Mouse (Mus musculus): ENCODE results near the gene Sox10. TPM values are rescaled to one million over a fixed set of nuclear protein-coding genes. Genes with fewer than 3 reads are reported as not detected.
A peak's percentile ranks its signal among the peaks of the same experiment; 100 is the strongest.

The Sox10 gene
- polyA plus RNA-seq, 1 experiment from 2014 or later = 0.11 TPM

- Histone ChIP-seq H3K36me3 (ENCODE audit: insufficient read depth, low read length) (peaks cover 38% of the 10 kb centered on the region), H3K4me3 (ENCODE audit: low read depth, low read length) (no peak overlapping the region), H3K27me3 (replicated peaks; ENCODE audit: insufficient read depth, low read length) (no peaks in the 10 kb centered on the region), H3K9ac (replicated peaks; ENCODE audit: low read depth) (no peak overlapping the region), H3K27ac (ENCODE audit: low read length) (no peak overlapping the region), H3K9me3 (ENCODE audit: low read length) (no peaks in the 10 kb centered on the region), H3K4me2 (replicated peaks; ENCODE audit: low read depth, low read length) (no peak overlapping the region), H3K4me1 (ENCODE audit: insufficient read depth, low read depth, low read length) (no peaks in the 10 kb centered on the region)
- WGBS = 77% methylated on average over 6 of the region's 6 CpGs
- DNase-seq (ENCODE audit: low spot score) (no peak), ATAC-seq (no peak)
- no peak for TF ChIP-seq EP300 (IDR thresholded peaks at IDR 0.05)
- no peak for TF ChIP-seq CTCF (IDR thresholded peaks at IDR 0.05)
These were observed 41.3 kb downstream of the Sox10 start for GRCm38 (mm10) chr15:79123751-79124150.

- WGBS = 84% methylated on average over 13 of the region's 13 CpGs
- no peaks in the 10 kb centered on the region for H3K4me1 ChIP-seq (ENCODE audit: insufficient read depth, low read depth, low read length)
- H3K9me3 ChIP-seq (ENCODE audit: low read length) = no peaks in the 10 kb centered on the region
- TF ChIP-seq CTCF (IDR thresholded peaks at IDR 0.05) = peak; percentile 20
- no peak for TF ChIP-seq EP300 (IDR thresholded peaks at IDR 0.05)
- H3K4me2 ChIP-seq (replicated peaks; ENCODE audit: low read depth, low read length) = no peak overlapping the region
- DNase-seq (ENCODE audit: low spot score) (no peak), ATAC-seq (no peak)
- no peak overlapping the region for H3K4me3 ChIP-seq (ENCODE audit: low read depth, low read length)
- H3K27me3 ChIP-seq (replicated peaks; ENCODE audit: insufficient read depth, low read length) = no peaks in the 10 kb centered on the region
- H3K27ac ChIP-seq (ENCODE audit: low read length) = no peak overlapping the region
- H3K9ac ChIP-seq (replicated peaks; ENCODE audit: low read depth) = no peak overlapping the region
- peaks cover 31% of the 10 kb centered on the region for H3K36me3 ChIP-seq (ENCODE audit: insufficient read depth, low read length)
These were observed 42.5 kb downstream of the Sox10 start for GRCm38 (mm10) chr15:79122546-79122945.

GRCm38 (mm10) chr15:79122119-79122518 is 42.9 kb downstream of the Sox10 start:
- TF ChIP-seq CTCF (IDR thresholded peaks at IDR 0.05) = no peak
- Histone ChIP-seq H3K4me1 (ENCODE audit: insufficient read depth, low read depth, low read length) (no peaks in the 10 kb centered on the region), H3K4me3 (ENCODE audit: low read depth, low read length) (no peak overlapping the region), H3K36me3 (ENCODE audit: insufficient read depth, low read length) (peaks cover 27% of the 10 kb centered on the region), H3K9ac (replicated peaks; ENCODE audit: low read depth) (no peak overlapping the region), H3K4me2 (replicated peaks; ENCODE audit: low read depth, low read length) (no peak overlapping the region), H3K27ac (ENCODE audit: low read length) (no peak overlapping the region), H3K9me3 (ENCODE audit: low read length) (no peaks in the 10 kb centered on the region), H3K27me3 (replicated peaks; ENCODE audit: insufficient read depth, low read length) (no peaks in the 10 kb centered on the region)
- ATAC-seq (no peak), DNase-seq (ENCODE audit: low spot score) (no peak)
- 82% methylated on average over 4 of the region's 4 CpGs for WGBS

- H3K9me3 ChIP-seq (ENCODE audit: low read length) = no peaks in the 10 kb centered on the region
- no peak for ATAC-seq
- no peak overlapping the region for H3K9ac ChIP-seq (replicated peaks; ENCODE audit: low read depth)
- H3K4me2 ChIP-seq (replicated peaks; ENCODE audit: low read depth, low read length) = no peak overlapping the region
- WGBS = 81% methylated on average over 9 of the region's 9 CpGs
- no peak overlapping the region for H3K27ac ChIP-seq (ENCODE audit: low read length)
- H3K4me1 ChIP-seq (ENCODE audit: insufficient read depth, low read depth, low read length) = no peaks in the 10 kb centered on the region
- no peak for DNase-seq (ENCODE audit: low spot score)
- TF ChIP-seq EP300 (IDR thresholded peaks at IDR 0.05) = no peak
- no peaks in the 10 kb centered on the region for H3K27me3 ChIP-seq (replicated peaks; ENCODE audit: insufficient read depth, low read length)
- peaks cover 32% of the 10 kb centered on the region for H3K36me3 ChIP-seq (ENCODE audit: insufficient read depth, low read length)
- no peak overlapping the region for H3K4me3 ChIP-seq (ENCODE audit: low read depth, low read length)
These were observed 45.5 kb downstream of the Sox10 start for GRCm38 (mm10) chr15:79119491-79119890.

GRCm38 (mm10) chr15:79115276-79115675 is 49.8 kb downstream of the Sox10 start:
- no peak for TF ChIP-seq EP300 (IDR thresholded peaks at IDR 0.05)
- no peak for TF ChIP-seq CTCF (IDR thresholded peaks at IDR 0.05)
- Histone ChIP-seq H3K4me3 (ENCODE audit: low read depth, low read length) (no peak overlapping the region), H3K9ac (replicated peaks; ENCODE audit: low read depth) (no peak overlapping the region), H3K27ac (ENCODE audit: low read length) (no peak overlapping the region), H3K4me1 (ENCODE audit: insufficient read depth, low read depth, low read length) (peaks cover 11% of the 10 kb centered on the region; the same call in 1 of the 2 replicates), H3K4me2 (replicated peaks; ENCODE audit: low read depth, low read length) (no peak overlapping the region), H3K27me3 (replicated peaks; ENCODE audit: insufficient read depth, low read length) (no peaks in the 10 kb centered on the region), H3K36me3 (ENCODE audit: insufficient read depth, low read length) (peaks cover 15% of the 10 kb centered on the region; the same call in 1 of the 2 replicates), H3K9me3 (ENCODE audit: low read length) (no peaks in the 10 kb centered on the region)
- DNase-seq (ENCODE audit: low spot score) = no peak
- WGBS = 39% methylated on average over 5 of the region's 5 CpGs
- no peak for ATAC-seq

- peak; percentile 55 for DNase-seq (ENCODE audit: low spot score)
- Histone ChIP-seq H3K4me1 (ENCODE audit: insufficient read depth, low read depth, low read length) (peaks cover 23% of the 10 kb centered on the region; the same call in 1 of the 2 replicates), H3K9me3 (ENCODE audit: low read length) (no peaks in the 10 kb centered on the region), H3K27ac (ENCODE audit: low read length) (no peak overlapping the region), H3K4me2 (replicated peaks; ENCODE audit: low read depth, low read length) (no peak overlapping the region), H3K27me3 (replicated peaks; ENCODE audit: insufficient read depth, low read length) (no peaks in the 10 kb centered on the region), H3K4me3 (ENCODE audit: low read depth, low read length) (no peak overlapping the region), H3K36me3 (ENCODE audit: insufficient read depth, low read length) (peaks cover 15% of the 10 kb centered on the region; the same call in 1 of the 2 replicates), H3K9ac (replicated peaks; ENCODE audit: low read depth) (no peak overlapping the region)
- WGBS = 25% methylated on average over 4 of the region's 4 CpGs
- no peak for ATAC-seq
- TF ChIP-seq EP300 (IDR thresholded peaks at IDR 0.05) (no peak), CTCF (IDR thresholded peaks at IDR 0.05) (no peak)
These were observed 53.3 kb downstream of the Sox10 start for GRCm38 (mm10) chr15:79111774-79112173.

- Histone ChIP-seq H3K9ac (replicated peaks; ENCODE audit: low read depth) (no peak overlapping the region), H3K36me3 (ENCODE audit: insufficient read depth, low read length) (peaks cover 10% of the 10 kb centered on the region; the same call in 1 of the 2 replicates), H3K4me1 (ENCODE audit: insufficient read depth, low read depth, low read length) (peaks cover 23% of the 10 kb centered on the region; the same call in 1 of the 2 replicates), H3K9me3 (ENCODE audit: low read length) (no peaks in the 10 kb centered on the region), H3K4me2 (replicated peaks; ENCODE audit: low read depth, low read length) (peak overlapping the region; percentile 97), H3K27me3 (replicated peaks; ENCODE audit: insufficient read depth, low read length) (no peaks in the 10 kb centered on the region), H3K27ac (ENCODE audit: low read length) (no peak overlapping the region), H3K4me3 (ENCODE audit: low read depth, low read length) (peak overlapping the region; percentile 84; the same call in 1 of the 2 replicates)
- WGBS = 51% methylated on average over 2 of the region's 2 CpGs
- ATAC-seq = no peak
- no peak for TF ChIP-seq EP300 (IDR thresholded peaks at IDR 0.05)
- no peak for TF ChIP-seq CTCF (IDR thresholded peaks at IDR 0.05)
- DNase-seq (ENCODE audit: low spot score) = peak; percentile 55
These were observed 54.5 kb downstream of the Sox10 start for GRCm38 (mm10) chr15:79110528-79110927.
